Mouse (Mus musculus) lung, postnatal 4 days (tissue): ENCODE measurements around the gene Cdk2ap2.

Experiments used
- DNase-seq, 2 experiments: peaks; one replicate each; pipeline ENCODE4 v3.0.0; 2021

Gene Cdk2ap2

GRCm38 (mm10) chr19:4140147-4140546 is 43.2 kb downstream of the Cdk2ap2 start:
- DNase-seq: no peak

DNA sequence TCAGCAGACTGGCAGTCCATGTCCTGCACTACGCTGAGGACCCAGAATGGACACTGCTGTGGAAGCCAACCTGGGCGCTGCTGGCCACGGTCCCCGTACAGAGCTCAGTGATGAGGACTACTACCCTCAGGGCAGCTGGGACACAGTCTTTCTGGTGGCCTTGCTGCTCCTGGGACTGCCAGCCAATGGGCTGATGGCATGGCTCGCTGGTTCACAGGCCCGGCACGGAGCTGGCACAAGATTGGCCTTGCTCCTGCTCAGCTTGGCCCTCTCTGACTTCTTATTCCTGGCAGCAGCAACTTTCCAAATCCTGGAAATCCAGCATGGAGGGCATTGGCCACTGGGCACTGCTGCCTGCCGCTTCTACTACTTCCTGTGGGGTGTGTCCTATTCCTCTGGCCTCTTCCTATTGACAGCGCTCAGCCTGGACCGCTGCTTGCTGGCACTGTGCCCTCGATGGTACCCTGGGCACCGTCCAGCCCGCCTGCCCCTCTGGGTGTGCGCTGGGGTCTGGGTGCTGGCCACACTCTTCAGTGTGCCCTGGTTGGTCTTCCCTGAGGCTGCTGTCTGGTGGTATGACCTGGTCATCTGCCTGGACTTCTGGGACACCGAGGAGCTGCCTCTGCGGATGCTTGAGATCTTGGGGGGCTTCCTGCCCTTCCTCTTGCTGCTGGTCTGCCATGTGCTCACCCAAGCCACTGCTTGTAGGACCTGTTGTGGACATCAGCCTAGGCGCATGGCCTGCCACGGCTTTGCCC is 45.6 kb downstream of the Cdk2ap2 start:
- DNase-seq: peak in 1 of 2 experiments; percentile 44

- DNase-seq: no peak
These were observed 46.8 kb downstream of the Cdk2ap2 start, which contains the start of gene Cabp4 for GRCm38 (mm10) chr19:4143759-4144268. TSS of gene Cabp4 (minus strand) at chr19:4144033.

DNA sequence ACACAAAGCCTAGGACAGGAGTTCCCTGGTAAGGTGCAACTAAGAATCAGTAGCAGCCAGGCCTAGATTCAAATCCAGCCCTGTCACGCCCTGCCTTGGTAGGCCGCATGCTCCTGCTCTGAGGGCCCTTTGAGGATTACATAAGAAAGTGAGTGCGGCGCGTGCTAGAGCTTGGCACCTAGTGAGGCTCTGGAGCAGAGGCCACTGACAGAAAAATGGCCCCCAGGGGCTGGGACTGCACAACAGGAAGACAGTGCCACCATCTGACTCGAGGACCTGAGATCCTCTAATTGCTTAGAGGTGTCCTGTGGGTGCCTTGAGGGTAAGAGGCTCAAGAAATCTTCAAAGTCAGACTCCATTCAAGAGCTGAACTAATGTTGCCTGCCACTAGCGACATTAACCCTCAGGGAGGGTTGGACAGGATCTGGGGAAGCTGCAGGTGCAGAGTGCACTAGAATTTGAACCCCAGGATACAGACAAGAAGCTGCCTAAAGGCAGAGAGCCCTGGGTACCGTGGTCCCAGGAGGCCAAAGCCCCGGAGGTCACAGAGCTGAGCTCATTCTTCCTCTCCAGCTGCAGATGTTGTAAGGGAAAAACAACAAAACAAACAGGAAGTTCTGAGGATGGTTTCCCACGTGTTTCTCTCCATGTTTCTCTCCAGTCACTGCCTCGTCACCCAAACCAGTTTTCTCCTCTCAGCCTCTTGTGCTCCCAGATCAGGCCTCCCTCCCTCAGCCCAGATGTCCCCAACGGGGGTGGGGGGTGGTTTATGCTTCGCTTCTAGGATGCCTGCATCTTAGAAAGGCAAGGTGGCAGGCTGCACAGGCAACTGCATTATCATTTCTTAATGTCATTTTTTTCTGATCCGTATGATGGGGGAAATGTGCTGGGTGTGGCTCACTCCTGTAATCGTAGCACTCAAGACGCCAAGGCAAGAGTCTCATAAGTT is 47.8 kb downstream of the Cdk2ap2 start:
- peak in 1 of 2 experiments; percentile 60 for DNase-seq

DNA sequence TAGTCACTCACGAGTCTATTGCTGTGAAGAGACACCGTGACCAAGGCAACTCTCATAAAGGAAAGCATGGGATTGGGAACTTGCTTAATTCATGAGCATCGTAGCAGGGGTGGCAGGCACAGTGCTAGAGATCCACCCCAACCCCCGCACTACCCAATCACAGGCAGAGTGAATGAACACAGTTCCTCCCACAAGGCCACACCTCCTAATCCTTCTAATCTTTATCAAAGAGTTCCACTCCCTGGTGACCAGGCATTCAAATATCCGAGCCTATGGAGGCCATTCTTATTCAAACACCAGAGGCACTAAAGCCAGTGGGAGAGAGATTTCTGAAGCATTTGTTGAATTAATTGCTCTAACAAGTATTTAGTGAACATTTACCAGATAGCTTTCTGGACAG is 49.0 kb downstream of the Cdk2ap2 start:
- DNase-seq: no peak

- DNase-seq: no peak
These were observed 49.5 kb downstream of the Cdk2ap2 start for GRCm38 (mm10) chr19:4146366-4147021.

- DNase-seq: peak in 1 of 2 experiments; percentile 51
These were observed 50.0 kb downstream of the Cdk2ap2 start for GRCm38 (mm10) chr19:4147022-4147405.

GRCm38 (mm10) chr19:4147782-4148490 is 51.0 kb downstream of the Cdk2ap2 start:
- no peak for DNase-seq

GRCm38 (mm10) chr19:4148491-4148806 is 51.5 kb downstream of the Cdk2ap2 start, which contains the start of gene Coro1b:
TSS of gene Coro1b (plus strand) at chr19:4148619.
- peak; percentile 98 to 99 for DNase-seq
